In genomic region chr17:85355356-85355755, GRCm38 (mm10) we compare ENCODE assay signal across 11 mouse cellular contexts.
"Had no signal": no experiment of that assay in that cellular context is flagged by ENCODE, and none has a peak within 500 bp of the region (broad histone marks: within the 10 kb centered on the region; RNA-seq: fewer than 3 reads in every experiment).

No protein-coding gene starts in this region.

- H3K27ac ChIP-seq: hindbrain, postnatal 0 days; limb, embryonic 12.5 days; liver, embryonic 14.5 days; midbrain, embryonic 12.5 days; stomach, embryonic 15.5 days had no signal

- H3K4me2 ChIP-seq: limb, embryonic 12.5 days; midbrain, embryonic 12.5 days; stomach, embryonic 15.5 days had no signal

- H3K27me3 ChIP-seq: limb, embryonic 12.5 days; midbrain, embryonic 12.5 days; stomach, embryonic 15.5 days had no signal

- H3K4me3 ChIP-seq: limb, embryonic 12.5 days; midbrain, embryonic 12.5 days; stomach, embryonic 15.5 days had no signal

- H3K9ac ChIP-seq: limb, embryonic 12.5 days; liver, embryonic 14.5 days; midbrain, embryonic 12.5 days; stomach, embryonic 15.5 days had no signal

- H3K36me3 ChIP-seq: limb, embryonic 12.5 days; midbrain, embryonic 12.5 days; stomach, embryonic 15.5 days had no signal

- ATAC-seq: hindbrain, postnatal 0 days had no signal

- H3K4me1 ChIP-seq: limb, embryonic 12.5 days; midbrain, embryonic 12.5 days; stomach, embryonic 15.5 days had no signal

- H3K9me3 ChIP-seq: limb, embryonic 12.5 days; midbrain, embryonic 12.5 days; stomach, embryonic 15.5 days had no signal

- DNase-seq: layer of hippocampus, adult 9-11 months; layer of hippocampus, postnatal 36 days; lung, adult 18-20 months; right cerebral cortex, postnatal 14 days; thymus, adult 2 months; thymus, postnatal 25 days had no signal
